21 mouse cellular contexts compared by ENCODE assay signal in the genomic region with DNA sequence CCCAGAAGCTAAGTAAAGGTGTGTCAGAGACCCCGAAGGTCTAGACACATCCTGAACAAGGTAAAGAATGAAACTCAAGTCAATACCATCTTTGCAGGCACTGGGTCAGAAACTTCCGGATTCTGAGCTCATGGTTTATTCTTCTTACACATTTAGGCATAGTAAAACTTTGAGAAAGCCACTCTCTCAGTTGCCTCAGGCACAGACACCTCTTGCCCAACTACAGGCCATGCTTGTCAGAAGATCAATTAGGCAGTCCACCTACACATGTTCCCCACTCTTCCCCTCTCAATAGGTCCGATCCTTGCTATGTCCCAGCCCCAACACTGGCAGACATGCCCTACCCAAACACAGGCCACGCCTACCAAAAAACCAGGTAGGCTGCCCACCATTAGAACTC. TPM values are rescaled to one million over a fixed set of nuclear protein-coding genes. Genes with fewer than 3 reads are reported as not detected.
DNase-seq lines count a peak whose midpoint lies in the region; ATAC-seq lines count a peak whose summit lies in the region.
"Had no signal": no experiment of that assay in that cellular context is flagged by ENCODE, and none has a peak within 500 bp of the region (broad histone marks: within the 10 kb centered on the region; RNA-seq: fewer than 3 reads in every experiment).

No protein-coding gene starts in this region.

- H3K9ac ChIP-seq in heart, embryonic 12.5 days, result no peak overlapping the region

- DNase-seq in heart, adult 11 months, result peak; percentile 67
- peak; percentile 58 for DNase-seq in fat pad, adult 2 months (ENCODE audit: extremely low read depth, low read depth, low spot score)
- peak; percentile 57 for DNase-seq in gonadal fat pad, adult 2 months (ENCODE audit: low read depth)
- no peak for DNase-seq in left cerebral cortex, postnatal 4 days
- no peak for DNase-seq in adrenal gland, adult 8-10 months
- DNase-seq: adrenal gland, adult 2 months; adrenal gland, postnatal 10 days; adrenal gland, postnatal 14 days; adrenal gland, postnatal 25 days; adrenal gland, postnatal 36 days; B cell, adult 2 months; cerebellum, adult 11 months; cerebellum, adult 11-12 months; cerebellum, adult 18-20 months; cerebellum, adult 2 months had no signal

- intact Hi-C loops in left cerebral cortex, postnatal 4 days (cut with DNase I), result no loop called here

- no peak overlapping the region for H3K27ac ChIP-seq in heart, embryonic 12.5 days (ENCODE audit: poor library complexity, severe bottlenecking)

- 87% methylated on average over 4 of the region's 4 CpGs for WGBS in heart, embryonic 12.5 days

- no peak overlapping the region for H3K4me3 ChIP-seq in heart, embryonic 12.5 days

- 0 out of 2 replicates have a peak, but pooled peaks cover 2% of the 10 kb centered on the region for H3K4me1 ChIP-seq in heart, embryonic 12.5 days (replicated peaks)

- H3K27me3 ChIP-seq in heart, embryonic 12.5 days (replicated peaks), result no peaks in the 10 kb centered on the region
- H3K27me3 ChIP-seq: CH12.LX had no signal

- H3K36me3 ChIP-seq in heart, embryonic 12.5 days, result no peaks in the 10 kb centered on the region
- H3K36me3 ChIP-seq: G1E had no signal

- no peak for ATAC-seq in heart, embryonic 12.5 days (ENCODE audit: insufficient number of reproducible peaks, low FRiP score)
- ATAC-seq: activated CD4-positive, CD25-positive, alpha-beta regulatory T cell, adult 4 months; CD4-positive, CD25-positive, alpha-beta regulatory T cell, adult 4 months; Patski had no signal

- H3K4me2 ChIP-seq in heart, embryonic 12.5 days, result no peak overlapping the region

- no peaks in the 10 kb centered on the region for H3K9me3 ChIP-seq in heart, embryonic 12.5 days (replicated peaks)
- H3K9me3 ChIP-seq: G1E had no signal

RNA-seq across cellular contexts. Expression of a gene that starts 48.7 kb away (rescaled TPM):
- 31.0 and 31.9 TPM in 2 replicates for polyA plus RNA-seq in heart, embryonic 12.5 days (2016; fragmentation: Nextera tagmentation; extraction: Ambion mirVana)
- 26.9 and 27.6 TPM in 2 replicates for polyA plus RNA-seq in gonadal fat pad, adult 2 months (2012; rRNA removed)
- 10 to 100 TPM; 78.4 to 90.2 TPM for total RNA-seq in left cerebral cortex, postnatal 4 days (2021)
- total RNA-seq in adrenal gland, adult 8-10 months (2022), result 10 to 100 TPM; 21.6 to 46.9 (median 39.5) TPM

Comparison
In these comparisons a context has a peak if more than half of its experiments do, and no peak if none do; other contexts are left out.
1. DNase-seq: peak in heart, adult 11 months (single experiment), fat pad, adult 2 months (single experiment) and gonadal fat pad, adult 2 months (single experiment); none in left cerebral cortex, postnatal 4 days (single experiment) and adrenal gland, adult 8-10 months (single experiment).